Mouse (Mus musculus) heart, adult 18-20 months (tissue): ENCODE data around the gene Sec1. TPM values are rescaled to one million over a fixed set of nuclear protein-coding genes. Genes with fewer than 3 reads are reported as not detected.

Experiments used
- DNase-seq, 2 experiments: peaks; one replicate each; pipeline ENCODE4 v3.0.0; 2021 to 2022; ENCODE audit warnings: mixed read lengths in 1 of 2
- total RNA-seq, 2 experiments: library from RNA; stranded (reverse); gene quantifications; 2 replicates each; pipeline ENCODE4 v1.2.3; 2021

Sec1 gene
- total RNA-seq, 2 experiments from 2014 or later: 0.18 to 0.30 TPM

- peak; percentile 98 to 99 for DNase-seq
Observed at GRCm38 (mm10) chr7:45717918-45718297, 23.7 kb upstream of the Sec1 start, which contains the start of gene Sphk2. Gene Sphk2 (minus strand): TSS chr7:45718002.

GRCm38 (mm10) chr7:45716952-45717917, 23.0 kb upstream of the Sec1 start:
- DNase-seq: peak in 1 of 2 experiments; percentile 28

GRCm38 (mm10) chr7:45716460-45716857, 22.3 kb upstream of the Sec1 start:
- peak in 1 of 2 experiments; percentile 17 for DNase-seq

- DNase-seq: peak; percentile 34 to 58
Observed at GRCm38 (mm10) chr7:45715741-45716459, 21.7 kb upstream of the Sec1 start.

GRCm38 (mm10) chr7:45715090-45715708, 21.0 kb upstream of the Sec1 start, which contains the start of gene Rpl18:
Gene Rpl18 (plus strand): TSS chr7:45715457.
- DNase-seq: peak; percentile 96 to 99

- no peak for DNase-seq
Observed at GRCm38 (mm10) chr7:45714630-45715089, 20.5 kb upstream of the Sec1 start.

- DNase-seq: peak in 1 of 2 experiments; percentile 20
Observed at GRCm38 (mm10) chr7:45713881-45714520, 19.8 kb upstream of the Sec1 start.

- peak in 1 of 2 experiments; percentile 8 for DNase-seq
Observed at GRCm38 (mm10) chr7:45713396-45713795, 19.2 kb upstream of the Sec1 start.

GRCm38 (mm10) chr7:45712022-45712757, 18.0 kb upstream of the Sec1 start:
- DNase-seq: peak; percentile 52 to 59

GRCm38 (mm10) chr7:45711316-45712021, 17.3 kb upstream of the Sec1 start:
- DNase-seq: no peak

- DNase-seq: no peak
Observed at GRCm38 (mm10) chr7:45710477-45711191, 16.4 kb upstream of the Sec1 start.

- DNase-seq: no peak
Observed at GRCm38 (mm10) chr7:45709677-45710355, 15.6 kb upstream of the Sec1 start.

- peak in 1 of 2 experiments; percentile 19 for DNase-seq
Observed at GRCm38 (mm10) chr7:45709036-45709435, 14.8 kb upstream of the Sec1 start.

GRCm38 (mm10) chr7:45708221-45708761, 14.1 kb upstream of the Sec1 start:
- peak; percentile 58 to 64 for DNase-seq

- DNase-seq: peak; percentile 98 to 99
Observed at GRCm38 (mm10) chr7:45707375-45707967, 13.3 kb upstream of the Sec1 start.

- DNase-seq: peak; percentile 87 to 90
Observed at GRCm38 (mm10) chr7:45706721-45707241, 12.6 kb upstream of the Sec1 start.

- DNase-seq: peak; percentile 86 to 92
Observed at GRCm38 (mm10) chr7:45705873-45706281, 11.7 kb upstream of the Sec1 start.

- DNase-seq: peak in 1 of 2 experiments; percentile 37
Observed at GRCm38 (mm10) chr7:45705443-45705864, 11.3 kb upstream of the Sec1 start.
